Mouse (Mus musculus): Measurements from ENCODE around the gene Ccng2. TPM values are rescaled to one million over a fixed set of nuclear protein-coding genes. Genes with fewer than 3 reads are reported as not detected.
A peak's percentile ranks its signal among the peaks of the same experiment; 100 is the strongest.

The Ccng2 gene
- polyA plus RNA-seq, 1 experiment from 2014 or later: 12.5 TPM

DNA sequence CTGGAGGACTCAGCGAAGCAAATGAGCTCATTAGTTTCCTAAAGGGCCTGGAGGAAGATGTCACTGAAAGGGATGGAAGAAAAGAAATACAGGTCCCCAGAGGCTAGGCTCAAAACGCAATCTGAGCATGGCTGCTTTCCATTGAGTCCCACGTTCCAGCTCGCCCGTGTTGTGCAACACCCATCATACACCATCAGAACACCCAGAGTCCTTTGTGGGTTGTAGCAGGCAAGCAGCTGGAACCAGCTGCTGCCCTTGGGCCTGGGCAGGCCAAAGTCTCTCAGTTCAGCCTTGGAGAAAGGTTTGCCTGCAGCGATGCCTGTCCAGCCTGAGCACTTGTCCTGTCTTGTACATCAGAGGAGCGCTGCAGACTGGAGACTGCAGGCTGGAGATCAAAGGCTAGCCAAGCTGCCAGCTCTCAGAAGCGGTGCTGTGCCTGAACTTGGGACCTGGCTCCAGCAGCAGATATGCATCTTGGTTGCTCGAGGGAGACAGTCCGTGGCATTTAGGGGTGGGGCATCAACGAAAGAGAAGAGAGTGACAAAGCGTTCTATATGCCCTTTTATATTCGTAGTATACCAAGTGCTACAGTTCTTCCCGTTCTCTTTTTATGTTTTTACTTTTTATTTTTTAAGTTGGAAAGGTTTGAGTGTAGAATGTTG, 15.5 kb downstream of the Ccng2 start:
- no peak for ATAC-seq

DNA sequence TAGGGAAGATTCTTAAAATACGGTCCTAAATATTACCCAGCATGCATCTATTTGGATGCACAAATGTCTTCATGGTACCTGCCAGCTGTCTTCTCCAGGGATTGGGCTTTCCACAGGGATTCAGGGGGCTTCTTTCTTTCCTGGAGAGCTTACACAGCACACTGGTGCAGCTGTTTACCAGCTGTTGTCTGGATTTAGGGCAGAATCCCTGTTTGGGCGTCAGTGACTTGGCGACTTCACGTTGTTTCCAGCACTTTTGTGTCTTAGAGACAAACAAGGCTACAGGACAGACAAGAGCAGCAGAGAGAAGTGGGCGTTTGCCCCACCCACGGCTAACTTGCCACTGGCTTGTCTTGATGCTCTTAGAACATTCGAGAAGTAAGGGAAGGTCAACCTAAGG, 16.1 kb downstream of the Ccng2 start:
- Histone ChIP-seq H3K27me3 (ENCODE audit: insufficient read depth, low read length) (no peaks in the 10 kb centered on the region), H3K36me3 (replicated peaks; ENCODE audit: insufficient read depth, low read length) (no peaks in the 10 kb centered on the region), H3K4me3 (ENCODE audit: low read depth, low read length) (no peak overlapping the region), H3K4me2 (ENCODE audit: low read depth, low read length) (no peak overlapping the region), H3K9me3 (ENCODE audit: low read length) (no peaks in the 10 kb centered on the region), H3K27ac (ENCODE audit: low read depth) (no peak overlapping the region), H3K4me1 (ENCODE audit: insufficient read depth) (no peaks in the 10 kb centered on the region), H3K9ac (replicated peaks) (no peak overlapping the region)
- no peak for ATAC-seq
- no peak for DNase-seq
- 67% methylated on average over 7 of the region's 7 CpGs for WGBS (ENCODE audit: insufficient replicate concordance)
- no peak for TF ChIP-seq EP300 (IDR thresholded peaks at IDR 0.05; ENCODE audit: low read depth)
- no peak for TF ChIP-seq CTCF (IDR thresholded peaks at IDR 0.05; ENCODE audit: low read depth)

More for the DNA sequence above, 15.5 kb downstream of the Ccng2 start:
- Histone ChIP-seq H3K36me3 (replicated peaks; ENCODE audit: insufficient read depth, low read length) (peaks cover 5% of the 10 kb centered on the region; the same call in 1 of the 2 replicates), H3K4me1 (ENCODE audit: insufficient read depth) (no peaks in the 10 kb centered on the region), H3K9me3 (ENCODE audit: low read length) (no peaks in the 10 kb centered on the region), H3K27ac (ENCODE audit: low read depth) (no peak overlapping the region), H3K4me2 (ENCODE audit: low read depth, low read length) (no peak overlapping the region), H3K4me3 (ENCODE audit: low read depth, low read length) (no peak overlapping the region), H3K27me3 (ENCODE audit: insufficient read depth, low read length) (no peaks in the 10 kb centered on the region), H3K9ac (replicated peaks) (no peak overlapping the region)
- TF ChIP-seq CTCF (IDR thresholded peaks at IDR 0.05; ENCODE audit: low read depth) (no peak), EP300 (IDR thresholded peaks at IDR 0.05; ENCODE audit: low read depth) (no peak)
- 69% methylated on average over 14 of the region's 14 CpGs for WGBS (ENCODE audit: insufficient replicate concordance)
- no peak for DNase-seq

DNA sequence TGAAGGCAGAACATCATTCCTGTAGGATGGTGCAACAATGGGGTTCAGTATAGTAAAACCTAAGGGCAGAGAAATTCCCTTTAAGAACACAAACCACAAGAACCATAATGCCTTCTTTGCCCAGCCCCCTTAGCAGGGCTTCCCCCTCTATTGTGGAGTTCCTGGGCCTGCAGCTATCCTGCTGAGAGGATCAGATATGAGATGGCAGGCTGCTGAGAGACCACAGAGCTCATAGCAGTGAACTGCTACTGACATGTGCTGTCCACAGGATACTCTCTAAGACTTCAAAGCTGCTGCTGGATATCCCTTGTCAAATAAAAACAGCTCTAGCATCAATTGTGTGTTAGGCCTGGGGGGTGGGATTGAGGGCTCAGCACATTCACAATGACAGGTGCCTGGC, 21.5 kb downstream of the Ccng2 start:
- Histone ChIP-seq H3K4me2 (ENCODE audit: low read depth, low read length) (no peak overlapping the region), H3K27me3 (ENCODE audit: insufficient read depth, low read length) (no peaks in the 10 kb centered on the region), H3K4me3 (ENCODE audit: low read depth, low read length) (no peak overlapping the region), H3K9ac (replicated peaks) (no peak overlapping the region), H3K27ac (ENCODE audit: low read depth) (no peak overlapping the region), H3K36me3 (replicated peaks; ENCODE audit: insufficient read depth, low read length) (no peaks in the 10 kb centered on the region), H3K9me3 (ENCODE audit: low read length) (no peaks in the 10 kb centered on the region), H3K4me1 (ENCODE audit: insufficient read depth) (no peaks in the 10 kb centered on the region)
- DNase-seq (no peak), ATAC-seq (no peak)
- TF ChIP-seq EP300 (IDR thresholded peaks at IDR 0.05; ENCODE audit: low read depth) (no peak), CTCF (IDR thresholded peaks at IDR 0.05; ENCODE audit: low read depth) (no peak)

DNA sequence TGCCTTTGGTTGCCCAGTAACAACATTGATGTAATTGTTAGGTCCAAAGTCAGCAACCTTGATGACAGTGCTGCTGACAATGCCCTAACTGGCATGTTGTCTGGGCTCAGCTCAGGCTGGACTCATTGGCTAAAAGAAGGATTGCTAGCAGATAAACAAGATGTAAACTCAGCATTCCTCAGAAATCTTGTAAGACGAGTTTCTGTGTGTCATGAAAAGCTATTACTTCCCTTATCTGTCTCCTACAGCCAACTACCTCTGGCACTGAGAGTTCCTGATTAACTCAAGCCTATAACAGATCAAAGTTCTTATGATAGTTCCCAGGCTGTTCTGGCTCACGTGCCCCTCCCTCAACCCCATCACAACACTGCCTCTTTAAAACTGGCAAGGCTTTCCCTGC, 23.2 kb downstream of the Ccng2 start:
- no peak overlapping the region for H3K27ac ChIP-seq (ENCODE audit: low read depth)
- DNase-seq: no peak
- no peaks in the 10 kb centered on the region for H3K4me1 ChIP-seq (ENCODE audit: insufficient read depth)
- no peak overlapping the region for H3K9ac ChIP-seq (replicated peaks)
- H3K27me3 ChIP-seq (ENCODE audit: insufficient read depth, low read length): no peaks in the 10 kb centered on the region
- no peaks in the 10 kb centered on the region for H3K9me3 ChIP-seq (ENCODE audit: low read length)
- 26% methylated on average over 2 of the region's 2 CpGs for WGBS (ENCODE audit: insufficient replicate concordance)
- no peaks in the 10 kb centered on the region for H3K36me3 ChIP-seq (replicated peaks; ENCODE audit: insufficient read depth, low read length)
- ATAC-seq: peak; percentile 48
- no peak overlapping the region for H3K4me2 ChIP-seq (ENCODE audit: low read depth, low read length)
- TF ChIP-seq EP300 (IDR thresholded peaks at IDR 0.05; ENCODE audit: low read depth): peak; percentile 80
- TF ChIP-seq CTCF (IDR thresholded peaks at IDR 0.05; ENCODE audit: low read depth): no peak
- H3K4me3 ChIP-seq (ENCODE audit: low read depth, low read length): no peak overlapping the region

DNA sequence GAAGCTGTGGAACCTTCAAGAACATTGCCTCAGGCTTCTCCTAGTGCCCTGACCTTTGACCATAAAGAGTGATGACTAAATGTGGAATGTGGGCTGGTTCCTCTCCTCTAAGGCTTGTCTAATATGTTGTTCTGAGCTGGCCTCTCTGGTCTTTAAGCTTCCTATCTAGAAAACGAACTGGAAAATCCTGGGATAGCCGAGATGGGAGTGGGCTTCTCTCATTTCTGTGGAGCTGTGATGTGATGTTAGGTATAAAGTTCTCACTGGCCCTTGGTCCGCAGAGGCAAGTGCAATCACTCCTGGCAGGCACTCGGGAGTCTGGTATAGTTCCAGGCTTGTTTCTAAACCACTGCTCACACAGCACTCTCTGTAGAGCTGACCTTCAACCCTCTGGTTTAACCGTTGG, 29.3 kb downstream of the Ccng2 start:
- WGBS (ENCODE audit: insufficient replicate concordance): 41% methylated on average over 5 of the region's 5 CpGs
- Histone ChIP-seq H3K9ac (replicated peaks) (no peak overlapping the region), H3K27me3 (ENCODE audit: insufficient read depth, low read length) (no peaks in the 10 kb centered on the region), H3K27ac (ENCODE audit: low read depth) (peak overlapping the region; percentile 62), H3K4me1 (ENCODE audit: insufficient read depth) (0 out of 2 replicates have a peak, but pooled peaks cover 2% of the 10 kb centered on the region), H3K36me3 (replicated peaks; ENCODE audit: insufficient read depth, low read length) (no peaks in the 10 kb centered on the region), H3K4me3 (ENCODE audit: low read depth, low read length) (no peak overlapping the region), H3K9me3 (ENCODE audit: low read length) (no peaks in the 10 kb centered on the region; the same call in 1 of the 2 replicates), H3K4me2 (ENCODE audit: low read depth, low read length) (no peak overlapping the region)
- ATAC-seq (peak; percentile 91), DNase-seq (no peak)
- TF ChIP-seq EP300 (IDR thresholded peaks at IDR 0.05; ENCODE audit: low read depth) (no peak), CTCF (IDR thresholded peaks at IDR 0.05; ENCODE audit: low read depth) (no peak)

DNA sequence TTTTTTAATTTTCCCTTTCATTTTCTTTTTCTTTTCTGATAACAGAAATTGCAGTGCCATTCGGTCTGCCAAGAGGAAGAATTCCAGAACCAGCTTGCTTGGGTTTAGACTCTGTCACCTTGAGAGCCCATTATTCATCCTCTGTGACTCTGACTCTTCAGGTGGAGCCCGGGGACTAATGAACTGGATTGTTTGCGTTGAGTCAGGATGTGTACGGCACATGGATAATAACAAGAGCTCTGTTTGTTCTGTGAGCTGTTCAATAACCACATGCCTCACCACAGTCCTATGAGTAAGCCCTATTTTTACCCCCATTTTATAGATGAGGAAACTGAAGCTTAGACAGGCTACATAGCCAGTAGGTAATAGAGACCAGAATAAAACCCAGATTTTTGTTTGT, 29.7 kb downstream of the Ccng2 start:
- WGBS (ENCODE audit: insufficient replicate concordance): 63% methylated on average over 4 of the region's 4 CpGs
- ATAC-seq: peak; percentile 94

More for the DNA sequence above, 29.7 kb downstream of the Ccng2 start:
- Histone ChIP-seq H3K9me3 (ENCODE audit: low read length) (no peaks in the 10 kb centered on the region; the same call in 1 of the 2 replicates), H3K27ac (ENCODE audit: low read depth) (peak overlapping the region; percentile 62), H3K36me3 (replicated peaks; ENCODE audit: insufficient read depth, low read length) (no peaks in the 10 kb centered on the region), H3K4me2 (ENCODE audit: low read depth, low read length) (no peak overlapping the region), H3K9ac (replicated peaks) (no peak overlapping the region), H3K27me3 (ENCODE audit: insufficient read depth, low read length) (no peaks in the 10 kb centered on the region), H3K4me3 (ENCODE audit: low read depth, low read length) (no peak overlapping the region), H3K4me1 (ENCODE audit: insufficient read depth) (0 out of 2 replicates have a peak, but pooled peaks cover 2% of the 10 kb centered on the region)
- DNase-seq: no peak
- TF ChIP-seq CTCF (IDR thresholded peaks at IDR 0.05; ENCODE audit: low read depth): no peak
- no peak for TF ChIP-seq EP300 (IDR thresholded peaks at IDR 0.05; ENCODE audit: low read depth)

Data from liver, postnatal 0 days (tissue).